Mouse (Mus musculus): ENCODE data around the gene Parp8. TPM values are rescaled to one million over a fixed set of nuclear protein-coding genes. Genes with fewer than 3 reads are reported as not detected.

Gene Parp8
- polyA plus RNA-seq, 1 experiment from 2014 or later = 9.8 TPM

- no peak for DNase-seq (ENCODE audit: low spot score)
Observed at GRCm38 (mm10) chr13:116879580-116880192, 145.7 kb downstream of the Parp8 start.

GRCm38 (mm10) chr13:116870221-116870620 is 155.1 kb downstream of the Parp8 start:
- DNase-seq (ENCODE audit: low spot score) = no peak

- no peak for DNase-seq (ENCODE audit: low spot score)
Observed at GRCm38 (mm10) chr13:116843937-116844336, 181.4 kb downstream of the Parp8 start.

GRCm38 (mm10) chr13:116830984-116831383 is 194.4 kb downstream of the Parp8 start:
- DNase-seq (ENCODE audit: low spot score) = no peak

- no peak for DNase-seq (ENCODE audit: low spot score)
Observed at GRCm38 (mm10) chr13:116829015-116829414, 196.3 kb downstream of the Parp8 start.

GRCm38 (mm10) chr13:116811456-116811855 is 213.9 kb downstream of the Parp8 start:
- no peak for DNase-seq (ENCODE audit: low spot score)

Other genes with a start within 250 kb of the Parp8 start
- gene Emb, start 183.0 kb upstream of the Parp8 start, polyA plus RNA-seq (2015; fragmentation: Nextera tagmentation; extraction: Ambion mirVana) = 136 and 155 TPM in 2 replicates
- gene Gm17509, start 195.5 kb upstream of the Parp8 start, polyA plus RNA-seq (2015; fragmentation: Nextera tagmentation; extraction: Ambion mirVana) = 0.74 and 0.90 TPM in 2 replicates

All from thymus, postnatal 0 days (tissue).